ENCODE assay signal across 17 mouse cellular contexts in the genomic region with DNA sequence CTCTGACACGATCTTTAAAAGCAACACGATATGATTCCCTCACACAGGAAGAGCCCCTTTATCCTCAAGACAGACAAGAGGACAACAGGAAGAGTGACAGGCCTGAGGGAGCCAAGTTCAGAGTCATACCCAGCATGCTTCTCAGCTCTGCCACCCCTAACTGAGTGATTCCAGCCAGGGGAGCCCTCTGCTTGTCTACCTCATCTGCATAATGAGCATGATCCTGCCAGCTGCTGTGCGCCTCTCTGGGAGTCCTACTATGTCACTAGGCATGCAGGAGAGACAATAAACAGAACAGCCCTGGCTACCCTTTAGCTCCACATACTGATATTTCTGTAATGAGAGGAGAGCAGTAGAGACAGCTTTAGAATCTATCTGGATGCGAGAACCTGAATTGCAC.
"Had no signal": no experiment of that assay in that cellular context is flagged by ENCODE, and none has a peak within 500 bp of the region (broad histone marks: within the 10 kb centered on the region; RNA-seq: fewer than 3 reads in every experiment).

No protein-coding gene starts in this region.

- H3K9me3 ChIP-seq: kidney, embryonic 15.5 days; liver, embryonic 13.5 days; neural tube, embryonic 15.5 days had no signal

- H3K4me2 ChIP-seq: kidney, embryonic 15.5 days; liver, embryonic 13.5 days; midbrain, embryonic 11.5 days; neural tube, embryonic 15.5 days had no signal

- DNase-seq: kidney, adult 8-10 months; kidney, postnatal 10 days; kidney, postnatal 36 days; layer of hippocampus, postnatal 36 days; liver, embryonic 13.5 days; lung, adult 2 months; lung, postnatal 14 days; lung, postnatal 4 days; thymus, adult 18-20 months; thymus, postnatal 14 days; thymus, postnatal 4 days had no signal

- H3K4me1 ChIP-seq: kidney, embryonic 15.5 days; liver, embryonic 13.5 days had no signal

- ATAC-seq: intestine, postnatal 0 days had no signal

- H3K36me3 ChIP-seq: kidney, embryonic 15.5 days; liver, embryonic 13.5 days had no signal

- H3K4me3 ChIP-seq: kidney, embryonic 15.5 days; left cerebral cortex, adult 2 months; liver, embryonic 13.5 days; myocyte; neural tube, embryonic 15.5 days had no signal

- H3K27me3 ChIP-seq: kidney, embryonic 15.5 days; liver, embryonic 13.5 days; neural tube, embryonic 15.5 days had no signal

- H3K27ac ChIP-seq: kidney, embryonic 15.5 days; left cerebral cortex, adult 2 months; liver, embryonic 13.5 days; neural tube, embryonic 15.5 days had no signal

- H3K9ac ChIP-seq: kidney, embryonic 15.5 days; liver, embryonic 13.5 days; neural tube, embryonic 15.5 days had no signal
